Mouse (Mus musculus): ENCODE data around the gene Polg.
A peak's percentile ranks its signal among the peaks of the same experiment; 100 is the strongest.

The Polg gene

DNA sequence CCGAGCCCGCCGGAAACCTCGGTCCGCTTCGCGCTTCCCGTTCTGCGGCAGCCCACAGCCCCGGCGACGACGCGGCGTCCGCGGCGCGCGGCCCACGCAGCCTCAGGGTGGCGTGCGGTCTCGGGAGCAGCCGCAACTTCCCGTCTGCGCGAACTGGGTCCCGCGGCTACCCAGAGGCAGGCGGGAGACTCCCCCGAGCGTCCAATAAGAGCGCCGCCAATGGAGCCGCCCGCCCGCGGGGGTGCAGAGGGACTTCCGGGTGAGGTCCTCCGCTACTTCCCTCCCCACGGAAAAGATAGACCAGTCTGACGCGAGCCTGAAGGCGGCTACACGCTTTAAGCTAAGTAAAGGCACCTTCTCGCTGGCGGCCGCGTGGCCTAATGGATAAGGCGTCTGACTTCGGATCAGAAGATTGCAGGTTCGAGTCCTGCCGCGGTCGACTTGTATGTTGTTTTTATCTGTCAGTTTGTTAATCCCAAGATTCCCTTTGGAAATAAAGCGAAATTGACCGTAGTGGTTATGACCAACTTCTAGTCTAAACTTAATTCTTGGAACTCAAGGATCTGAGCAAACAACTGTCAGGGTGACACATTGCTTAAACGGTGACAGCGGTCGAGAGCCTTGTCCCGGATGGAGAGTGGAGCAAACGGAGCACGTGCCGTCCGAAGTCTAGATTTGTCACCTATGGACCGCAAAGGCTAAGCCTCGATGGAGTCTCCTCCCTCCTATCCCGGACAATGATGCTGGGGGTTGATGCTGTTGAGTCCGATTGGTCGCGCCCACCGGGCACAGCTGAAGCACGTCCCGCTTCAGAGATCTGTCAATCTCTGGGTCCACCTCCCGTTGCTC is at the start of gene Polg:
Polg (minus strand) TSS at position 310 of the 849 bp plus-strand sequence.
- DNase-seq (ENCODE audit: low spot score) = peak; percentile 99

DNA sequence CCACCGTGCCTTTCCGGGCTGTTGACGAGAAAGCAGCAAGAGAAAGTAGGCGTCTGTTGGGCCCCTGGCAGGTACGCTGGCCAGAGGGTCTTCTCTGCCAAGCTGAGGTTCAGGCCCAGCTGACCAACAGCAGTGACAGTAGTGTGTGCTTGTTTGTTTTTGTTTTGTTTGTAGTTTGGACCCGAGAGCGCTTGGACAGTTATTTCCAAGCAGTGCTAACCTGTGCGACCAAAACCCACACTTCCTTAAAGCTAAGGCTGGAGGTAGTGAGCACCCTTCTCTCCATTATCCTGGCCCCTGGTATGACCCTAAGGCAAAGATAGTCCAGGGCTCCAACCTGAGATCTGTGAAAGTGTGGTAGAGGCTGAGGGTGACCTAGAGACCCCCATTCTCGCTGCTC is 49.7 kb upstream of the Polg start:
- DNase-seq (ENCODE audit: low spot score) = no peak

GRCm38 (mm10) chr7:79515221-79515743 is 49.1 kb upstream of the Polg start:
- DNase-seq (ENCODE audit: low spot score) = no peak

- no peak for DNase-seq (ENCODE audit: low spot score)
Observed at GRCm38 (mm10) chr7:79514361-79514881, 48.3 kb upstream of the Polg start.

DNA sequence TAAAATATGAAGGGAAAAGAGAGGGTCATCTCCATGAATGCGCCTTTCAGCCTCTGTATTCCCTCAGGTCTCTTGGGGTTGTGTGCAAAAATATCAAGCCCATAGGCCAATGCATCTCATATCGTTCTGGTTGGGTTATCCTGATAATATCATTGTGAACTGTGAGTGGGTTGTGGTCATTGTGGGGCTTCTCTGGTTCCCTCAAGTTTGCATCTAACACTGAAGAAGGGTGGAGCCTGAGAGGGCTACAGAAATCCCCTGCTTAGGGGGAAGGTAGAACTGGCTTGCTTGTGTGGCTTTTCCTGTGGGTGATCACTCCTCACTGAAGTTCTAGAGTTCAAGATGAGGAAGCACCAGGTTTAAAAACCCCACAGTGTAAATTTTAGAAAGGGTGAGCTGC is 47.3 kb upstream of the Polg start:
- no peak for DNase-seq (ENCODE audit: low spot score)

DNA sequence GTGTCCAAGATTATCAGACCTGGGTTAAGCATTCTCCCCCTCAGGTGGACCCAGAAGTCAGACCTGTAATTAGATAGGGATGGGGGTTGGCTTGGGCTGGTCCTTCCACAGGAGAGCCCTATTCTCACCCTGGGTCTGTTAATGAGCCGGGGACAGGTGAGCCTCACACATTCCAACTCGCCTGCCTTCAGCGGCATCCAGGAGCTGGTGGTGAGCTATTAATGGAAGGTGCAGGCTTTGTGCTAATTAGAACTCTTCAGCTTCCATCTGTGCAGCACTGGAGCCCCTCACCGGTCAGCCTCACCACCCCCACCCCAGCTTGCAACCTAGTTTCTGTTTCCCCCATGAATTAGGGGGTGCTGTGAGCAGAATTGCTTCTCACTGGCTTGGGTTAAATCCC is 46.3 kb upstream of the Polg start:
- DNase-seq (ENCODE audit: low spot score) = no peak

GRCm38 (mm10) chr7:79511656-79512055 is 45.5 kb upstream of the Polg start:
- no peak for DNase-seq (ENCODE audit: low spot score)

GRCm38 (mm10) chr7:79511181-79511580 is 45.0 kb upstream of the Polg start:
- DNase-seq (ENCODE audit: low spot score) = no peak

GRCm38 (mm10) chr7:79510686-79511085 is 44.5 kb upstream of the Polg start:
- no peak for DNase-seq (ENCODE audit: low spot score)

DNA sequence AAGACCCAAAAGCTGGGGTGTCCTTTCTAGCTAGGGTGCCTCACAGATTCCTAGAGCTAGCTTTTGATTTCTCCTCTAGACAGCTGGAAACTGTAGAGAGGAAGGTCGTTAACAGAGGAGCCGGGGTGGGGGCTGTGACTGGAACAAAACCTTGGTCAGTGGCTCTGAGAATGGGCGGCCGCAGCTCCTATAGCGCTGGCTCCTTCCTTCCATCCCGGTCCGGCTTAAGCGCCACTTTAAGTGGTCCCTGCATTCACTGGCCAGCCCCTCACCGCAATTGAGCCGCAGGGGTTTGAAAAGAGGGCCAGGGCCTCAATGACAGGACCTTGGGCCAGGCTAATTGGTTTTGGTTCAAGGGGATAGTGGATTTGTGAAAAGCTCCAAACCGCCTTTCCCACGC is 43.5 kb upstream of the Polg start:
- no peak for DNase-seq (ENCODE audit: low spot score)

GRCm38 (mm10) chr7:79509235-79509607 is 43.1 kb upstream of the Polg start:
- no peak for DNase-seq (ENCODE audit: low spot score)

GRCm38 (mm10) chr7:79508280-79509234 is 42.4 kb upstream of the Polg start:
- no peak for DNase-seq (ENCODE audit: low spot score)

DNA sequence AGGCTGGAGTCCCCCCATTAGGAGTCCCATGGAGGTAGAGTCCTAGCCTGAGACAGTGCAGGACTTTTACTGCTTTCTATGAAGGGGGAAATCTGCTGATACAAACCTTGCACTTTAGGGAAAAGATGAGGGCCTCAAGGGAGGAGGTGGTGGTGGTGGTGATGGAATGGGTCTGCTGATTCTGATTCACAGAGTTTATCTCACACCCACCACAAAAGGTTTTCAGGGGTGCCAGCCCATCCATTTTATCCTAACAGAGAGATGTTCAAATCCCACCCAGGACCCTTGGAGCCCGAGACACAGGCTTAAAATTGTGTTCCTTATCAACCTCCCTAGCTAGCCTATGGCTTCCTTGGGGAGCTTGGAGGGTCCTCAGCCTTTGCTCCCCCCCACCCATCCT is 41.6 kb upstream of the Polg start:
- no peak for DNase-seq (ENCODE audit: low spot score)

- DNase-seq (ENCODE audit: low spot score) = no peak
Observed at GRCm38 (mm10) chr7:79507101-79507705, 41.0 kb upstream of the Polg start.

DNA sequence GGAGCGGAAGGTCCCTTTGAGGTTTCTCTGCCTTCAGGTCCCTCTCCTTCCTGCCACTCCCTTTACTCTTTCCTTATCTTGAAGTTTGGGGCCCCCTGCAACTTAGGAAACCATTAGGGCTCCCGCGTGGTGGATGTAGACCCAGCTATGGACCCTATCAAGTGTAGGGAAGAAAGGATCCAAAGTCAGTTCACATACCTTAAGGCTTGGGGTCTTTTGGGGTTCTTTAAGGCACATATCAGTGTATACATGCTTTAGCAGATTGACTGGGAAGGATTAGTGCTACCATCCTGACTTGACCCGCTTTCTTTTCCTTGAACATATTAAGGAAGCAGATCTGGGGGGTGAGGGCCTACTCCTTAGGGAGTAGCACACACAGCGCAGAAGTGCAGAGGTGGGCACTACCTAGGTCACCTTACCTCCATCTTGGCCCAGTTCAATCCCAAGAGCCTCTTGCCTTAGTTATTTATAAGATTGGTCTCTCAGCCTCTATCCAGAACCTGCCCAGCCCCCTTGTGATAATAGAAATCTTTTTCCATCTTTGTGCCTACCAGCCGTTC is 40.4 kb upstream of the Polg start:
- no peak for DNase-seq (ENCODE audit: low spot score)

DNA sequence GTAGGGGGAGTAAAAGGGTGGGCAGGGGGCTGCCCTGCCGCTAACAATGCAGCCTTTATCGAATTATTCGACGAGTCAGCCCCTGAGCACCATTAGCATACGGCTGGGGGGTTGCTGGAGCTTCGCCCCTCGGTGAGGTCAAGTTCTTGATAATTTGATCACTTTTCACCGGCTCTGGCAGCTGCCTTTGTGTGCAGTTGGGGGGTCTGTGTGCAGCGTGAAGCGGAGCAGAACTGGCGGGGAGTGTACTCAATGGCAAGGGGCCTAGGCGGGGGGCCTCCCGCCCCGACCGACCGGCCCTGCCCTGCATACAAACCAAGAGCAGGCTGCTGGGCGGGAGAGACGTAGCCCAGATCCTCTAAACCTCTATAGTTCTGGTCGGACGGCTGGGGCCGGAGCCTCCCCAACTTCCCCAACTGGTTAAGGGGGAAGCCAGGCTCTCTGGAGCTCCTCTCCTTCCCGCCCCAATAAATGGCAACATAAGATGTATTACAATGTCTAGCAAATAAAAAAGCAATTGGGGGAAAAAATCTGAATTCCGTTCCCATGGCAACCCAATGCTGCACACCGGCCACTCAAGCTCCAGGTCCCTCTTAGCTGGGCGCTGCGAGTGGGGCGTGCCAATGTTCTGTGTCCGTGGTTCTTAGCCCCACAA is 39.8 kb upstream of the Polg start:
- no peak for DNase-seq (ENCODE audit: low spot score)

DNA sequence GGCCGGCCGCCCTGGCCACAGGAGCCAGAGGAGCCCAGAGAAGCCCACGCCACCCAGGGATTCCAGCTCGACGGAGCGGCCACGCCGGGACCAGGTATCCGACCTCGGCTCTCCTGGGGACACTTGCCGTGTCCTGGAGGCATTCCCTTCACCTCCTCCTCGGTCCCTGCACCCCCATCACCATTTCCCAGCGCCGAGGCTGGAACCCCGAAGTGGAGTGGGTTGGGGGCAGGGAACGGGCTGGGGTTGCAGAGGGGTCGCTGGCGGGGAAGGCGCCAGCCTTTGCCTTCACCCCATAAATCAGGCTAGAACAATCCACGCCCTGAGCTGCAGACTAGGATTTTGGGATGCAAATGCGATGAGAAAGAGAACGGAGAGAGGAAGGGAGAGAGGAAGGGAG is 39.2 kb upstream of the Polg start:
- DNase-seq (ENCODE audit: low spot score) = no peak

DNA sequence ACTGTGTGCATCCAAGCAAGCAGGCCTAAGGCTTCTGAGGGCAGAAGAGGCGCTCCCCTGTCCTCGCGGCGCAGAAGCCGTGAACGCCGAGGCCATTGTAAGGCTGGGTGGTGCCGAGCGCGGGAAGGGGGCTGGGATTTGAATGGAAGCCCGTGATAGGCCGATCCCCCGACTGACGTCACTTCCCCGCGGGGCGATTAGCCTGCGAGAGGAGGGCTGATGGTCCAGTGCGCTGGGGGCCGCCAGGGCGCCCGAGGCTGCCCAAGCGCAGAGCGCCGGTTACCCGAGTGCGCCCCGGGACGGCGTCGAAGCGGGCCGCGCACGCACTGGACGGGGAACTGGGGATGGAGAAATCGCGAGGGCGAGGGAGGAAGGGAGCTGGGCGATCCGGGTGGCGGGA is 38.6 kb upstream of the Polg start:
- no peak for DNase-seq (ENCODE audit: low spot score)

GRCm38 (mm10) chr7:79503656-79504250 is 37.6 kb upstream of the Polg start:
- DNase-seq (ENCODE audit: low spot score) = no peak

DNA sequence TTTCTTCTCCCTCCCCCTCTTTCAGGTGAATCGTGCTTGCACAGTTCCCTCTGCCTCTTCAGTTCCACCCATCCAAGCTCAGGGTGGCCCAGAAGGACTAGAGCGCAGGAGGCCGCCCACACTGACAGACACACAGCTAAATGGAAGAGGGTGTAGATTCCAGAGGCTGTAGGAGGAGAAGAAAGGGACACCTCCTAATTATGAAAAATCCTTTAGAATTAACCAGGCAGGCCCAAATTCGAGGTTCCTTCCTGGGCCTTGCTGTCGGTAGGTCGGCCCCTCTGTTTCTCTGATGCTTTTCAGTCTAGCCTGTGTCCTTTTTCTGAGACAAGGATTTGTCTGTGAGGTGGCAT is 36.9 kb upstream of the Polg start:
- no peak for DNase-seq (ENCODE audit: low spot score)

Measured in MN1 (cell line).